Mouse (Mus musculus) cortical plate, adult 2 months (tissue): ENCODE data around the gene Pdcl. TPM values are rescaled to one million over a fixed set of nuclear protein-coding genes. Genes with fewer than 3 reads are reported as not detected.

ENCODE experiments used
- H3K27ac ChIP-seq: fragments of 200-500 bp; 2 replicates; pipeline ENCODE4 v1.5.1; 2012; ENCODE audit warnings: low read length, control low read depth, inconsistent platforms; ENCODE audit not compliant: insufficient read depth
- H3K4me1 ChIP-seq: fragments of 200-500 bp; 2 replicates; pipeline ENCODE4 v1.6.1; 2011; ENCODE audit warnings: low read length; ENCODE audit not compliant: control insufficient read depth, insufficient read depth
- H3K4me3 ChIP-seq: fragments of 200-500 bp; 2 replicates; pipeline ENCODE4 v1.5.1; 2011; ENCODE audit warnings: mild to moderate bottlenecking, low read length, control low read depth; ENCODE audit not compliant: insufficient read depth
- CTCF ChIP-seq: fragments of 200-500 bp; IDR thresholded peaks from 2 replicates; pipeline ENCODE4 v1.5.1; 2011; ENCODE audit warnings: mild to moderate bottlenecking, control low read depth, low read length; ENCODE audit not compliant: insufficient read depth; ENCODE audit errors: extremely low read depth
- POLR2A ChIP-seq: fragments of 200-500 bp; IDR thresholded peaks from 2 replicates; pipeline ENCODE4 v1.6.1; 2011; ENCODE audit warnings: mild to moderate bottlenecking, low read length, control low read depth; ENCODE audit not compliant: insufficient read depth; ENCODE audit errors: extremely low read depth
- polyA plus RNA-seq: library from polyadenylated mRNA; depleted of rRNA; stranded (reverse); fragments of >200 nt; gene quantifications from 2 replicates; pipeline ENCODE4 v1.2.3, GENCODE M21; 2012; rRNA removed

The Pdcl gene
- polyA plus RNA-seq: 21.5 and 22.1 TPM in 2 replicates

GRCm38 (mm10) chr2:37358633-37359540 lies at the start of gene Pdcl:
TSS of gene Pdcl (minus strand) at chr2:37359332.
- Histone ChIP-seq H3K4me1 (peaks cover 1% of the 10 kb centered on the region; the same call in 1 of the 2 replicates), H3K4me3 (peak within 1 kb of the TSS; percentile 81), H3K27ac (peak within 1 kb of the TSS; percentile 77)
- no peak for TF ChIP-seq CTCF
- TF ChIP-seq POLR2A: peak; percentile 49; the same call in 1 of the 2 replicates

- no peak overlapping the region for H3K4me3 ChIP-seq
- no peaks in the 10 kb centered on the region for H3K4me1 ChIP-seq
- no peak overlapping the region for H3K27ac ChIP-seq
- TF ChIP-seq POLR2A (no peak), CTCF (no peak)
Observed at GRCm38 (mm10) chr2:37395539-37395938, 36.4 kb upstream of the Pdcl start.

- H3K27ac ChIP-seq: no peak overlapping the region
- TF ChIP-seq POLR2A (no peak), CTCF (no peak)
- no peaks in the 10 kb centered on the region for H3K4me1 ChIP-seq
- H3K4me3 ChIP-seq: no peak overlapping the region
Observed at GRCm38 (mm10) chr2:37382921-37383320, 23.8 kb upstream of the Pdcl start.

GRCm38 (mm10) chr2:37380189-37380588 lies 21.1 kb upstream of the Pdcl start:
- no peak overlapping the region for H3K27ac ChIP-seq
- H3K4me1 ChIP-seq: no peaks in the 10 kb centered on the region; the same call in 1 of the 2 replicates
- H3K4me3 ChIP-seq: no peak overlapping the region
- TF ChIP-seq POLR2A (no peak), CTCF (peak; percentile 49)

GRCm38 (mm10) chr2:37376018-37376417 lies 16.9 kb upstream of the Pdcl start:
- no peak for TF ChIP-seq CTCF
- TF ChIP-seq POLR2A: no peak
- Histone ChIP-seq H3K4me3 (no peak overlapping the region), H3K27ac (no peak overlapping the region), H3K4me1 (no peaks in the 10 kb centered on the region; the same call in 1 of the 2 replicates)

- Histone ChIP-seq H3K27ac (no peak overlapping the region), H3K4me3 (no peak overlapping the region), H3K4me1 (no peaks in the 10 kb centered on the region; the same call in 1 of the 2 replicates)
- TF ChIP-seq CTCF (no peak), POLR2A (no peak)
Observed at GRCm38 (mm10) chr2:37370651-37371050, 11.5 kb upstream of the Pdcl start.

- Histone ChIP-seq H3K4me1 (peaks cover 1% of the 10 kb centered on the region; the same call in 1 of the 2 replicates), H3K4me3 (no peak overlapping the region; the same call in 1 of the 2 replicates), H3K27ac (no peak overlapping the region)
- TF ChIP-seq CTCF (no peak), POLR2A (no peak)
Observed at GRCm38 (mm10) chr2:37359908-37360307, 776 bp upstream of the Pdcl start.

- peaks cover 3% of the 10 kb centered on the region for H3K4me1 ChIP-seq
- no peak overlapping the region for H3K4me3 ChIP-seq
- H3K27ac ChIP-seq: no peak overlapping the region
- TF ChIP-seq CTCF (no peak), POLR2A (no peak)
Observed at GRCm38 (mm10) chr2:37355571-37355970, 3.6 kb downstream of the Pdcl start.

GRCm38 (mm10) chr2:37351671-37352070 lies 7.5 kb downstream of the Pdcl start:
- no peak overlapping the region for H3K27ac ChIP-seq
- no peak for TF ChIP-seq CTCF
- TF ChIP-seq POLR2A: no peak
- H3K4me1 ChIP-seq: peaks cover 3% of the 10 kb centered on the region
- H3K4me3 ChIP-seq: no peak overlapping the region

GRCm38 (mm10) chr2:37338497-37339187 lies 20.5 kb downstream of the Pdcl start:
- Histone ChIP-seq H3K4me3 (no peak overlapping the region), H3K4me1 (no peaks in the 10 kb centered on the region), H3K27ac (no peak overlapping the region)
- no peak for TF ChIP-seq POLR2A
- TF ChIP-seq CTCF: peak; percentile 61
